ENCODE assay signal across 23 mouse cellular contexts in genomic region chr7:136813691-136814325, GRCm38 (mm10).
DNase-seq lines count a peak whose midpoint lies in the region; ATAC-seq lines count a peak whose summit lies in the region.
"Had no signal": no experiment of that assay in that cellular context is flagged by ENCODE, and none has a peak within 500 bp of the region (broad histone marks: within the 10 kb centered on the region; RNA-seq: fewer than 3 reads in every experiment).

No protein-coding gene starts in this region.

- H3K27me3 ChIP-seq in kidney, embryonic 15.5 days: peaks cover 8% of the 10 kb centered on the region; the same call in 1 of the 2 replicates
- H3K27me3 ChIP-seq: embryonic facial prominence, embryonic 15.5 days; intestine, embryonic 15.5 days; Patski had no signal

- 82% methylated on average over 9 of the region's 9 CpGs for WGBS in kidney, embryonic 15.5 days

- H3K27ac ChIP-seq in kidney, embryonic 15.5 days: no peak overlapping the region
- H3K27ac ChIP-seq: embryonic facial prominence, embryonic 15.5 days; forebrain, embryonic 10.5 days; heart, adult 2 months; hindbrain, embryonic 14.5 days; intestine, embryonic 15.5 days had no signal

- H3K4me3 ChIP-seq in kidney, embryonic 15.5 days (replicated peaks): no peak overlapping the region
- H3K4me3 ChIP-seq: embryonic facial prominence, embryonic 15.5 days; erythroblast, embryonic 14.5 days; forebrain, embryonic 10.5 days; heart, adult 2 months; heart, embryonic 12.5 days; hindbrain, embryonic 10.5 days; intestine, embryonic 15.5 days had no signal

- H3K9ac ChIP-seq in kidney, embryonic 15.5 days: no peak overlapping the region
- H3K9ac ChIP-seq: embryonic facial prominence, embryonic 15.5 days; heart, embryonic 12.5 days; hindbrain, embryonic 14.5 days; intestine, embryonic 15.5 days had no signal

- H3K4me1 ChIP-seq in kidney, embryonic 15.5 days: no peaks in the 10 kb centered on the region
- H3K4me1 ChIP-seq: embryonic facial prominence, embryonic 15.5 days; forebrain, embryonic 10.5 days; heart, embryonic 12.5 days had no signal

- no peak for ATAC-seq in kidney, embryonic 15.5 days (replicated peaks; ENCODE audit: low FRiP score)
- ATAC-seq: CD4-positive, CD25-positive, alpha-beta regulatory T cell, adult 4 months; forebrain, embryonic 16.5 days; intestine, embryonic 15.5 days; Patski had no signal

- H3K36me3 ChIP-seq in kidney, embryonic 15.5 days: no peaks in the 10 kb centered on the region
- H3K36me3 ChIP-seq: embryonic facial prominence, embryonic 15.5 days; forebrain, embryonic 10.5 days; heart, embryonic 12.5 days; hindbrain, embryonic 10.5 days; intestine, embryonic 15.5 days had no signal

- peak; percentile 14 for DNase-seq in adrenal gland, postnatal 25 days
- no peak for DNase-seq in adrenal gland, adult 8-10 months
- peak; percentile 1 for DNase-seq in kidney, adult 9 months
- peak; percentile 69 for DNase-seq in R1 (ENCODE audit: low read depth, low spot score)
- DNase-seq in B cell, adult 2 months: no peak
- DNase-seq: cerebellum, adult 11 months; cerebellum, adult 8-10 months; cerebellum, postnatal 14 days; embryo, embryonic 11 days; gastrocnemius, postnatal 10 days; heart, adult 2 months; kidney, adult 18-20 months had no signal

- H3K9me3 ChIP-seq in kidney, embryonic 15.5 days (replicated peaks): no peaks in the 10 kb centered on the region
- H3K9me3 ChIP-seq: embryonic facial prominence, embryonic 15.5 days; forebrain, embryonic 10.5 days; heart, embryonic 12.5 days; hindbrain, embryonic 10.5 days; intestine, embryonic 15.5 days had no signal

- no peak overlapping the region for H3K4me2 ChIP-seq in kidney, embryonic 15.5 days
- H3K4me2 ChIP-seq: embryonic facial prominence, embryonic 15.5 days; heart, embryonic 12.5 days; hindbrain, embryonic 14.5 days; intestine, embryonic 15.5 days had no signal

Comparison
In these comparisons a context has a peak if more than half of its experiments do, and no peak if none do; other contexts are left out.
1. DNase-seq: peak in adrenal gland, postnatal 25 days (single experiment), kidney, adult 9 months (single experiment) and R1 (single experiment); none in adrenal gland, adult 8-10 months (single experiment) and B cell, adult 2 months (0 of 2).